Mouse (Mus musculus) heart, adult 2 months (tissue): Measurements from ENCODE around the gene Fam240b. TPM values are rescaled to one million over a fixed set of nuclear protein-coding genes. Genes with fewer than 3 reads are reported as not detected.

ENCODE experiments used
- DNase-seq, 2 experiments: peaks; one replicate each; pipeline ENCODE4 v3.0.0; 2021
- H3K27ac ChIP-seq: fragments of 200-600 bp; 2 replicates; pipeline ENCODE4 v1.8.1; 2022
- H3K27me3 ChIP-seq: fragments of 200-500 bp; 2 replicates; pipeline ENCODE4 v1.6.1; 2012; ENCODE audit warnings: mild to moderate bottlenecking, low read length, inconsistent platforms, mixed read lengths; ENCODE audit not compliant: control insufficient read depth, insufficient read depth
- H3K36me3 ChIP-seq: fragments of 200-500 bp; 2 replicates; pipeline ENCODE4 v1.6.1; 2012; ENCODE audit warnings: low read length, inconsistent platforms; ENCODE audit not compliant: control insufficient read depth, insufficient read depth
- H3K4me1 ChIP-seq: fragments of 200-500 bp; 2 replicates; pipeline ENCODE4 v1.6.1; 2011; ENCODE audit warnings: low read length; ENCODE audit not compliant: control insufficient read depth, insufficient read depth
- H3K4me3 ChIP-seq: fragments of 200-600 bp; 2 replicates; pipeline ENCODE4 v1.8.1; 2022
- H3K79me2 ChIP-seq: fragments of 200-500 bp; replicated peaks from 2 replicates; pipeline ENCODE4 v1.6.1; 2012; ENCODE audit warnings: mild to moderate bottlenecking, inconsistent platforms, low read length, moderate library complexity, mixed read lengths; ENCODE audit not compliant: control insufficient read depth, insufficient read depth
- H3K9ac ChIP-seq: fragments of 200-500 bp; 2 replicates; pipeline ENCODE4 v1.6.1; 2012; ENCODE audit warnings: low read depth, mild to moderate bottlenecking, control low read depth, inconsistent platforms, low read length, mixed read lengths
- CTCF ChIP-seq: fragments of 200-600 bp; IDR thresholded peaks from 2 replicates; pipeline ENCODE4 v1.8.1; 2022; ENCODE audit warnings: antibody characterized with exemption, mild to moderate bottlenecking, moderate library complexity
- EP300 ChIP-seq: fragments of 200-500 bp; IDR thresholded peaks from 2 replicates; pipeline ENCODE4 v1.6.1; 2011; ENCODE audit warnings: low read depth, low read length, control low read depth; ENCODE audit not compliant: insufficient read depth
- POLR2A ChIP-seq: fragments of 200-500 bp; IDR thresholded peaks from 2 replicates; pipeline ENCODE4 v1.6.1; 2011; ENCODE audit warnings: mild to moderate bottlenecking, low read depth, low read length, control low read depth; ENCODE audit not compliant: insufficient read depth
- WGBS: fragments of 180-500 bp; shearing (Covaris S2); methylation state at CpG from one replicate; pipeline ENCODE4 v1.1.7; 2018; 5-methylcytosine and 5-hydroxymethylcytosine counted together
- intact Hi-C: fragments of 180-260 bp; cut with DNase I; formaldehyde crosslinking; loops from one replicate; pipeline ENCODE4 v1.15.1; 2025
- polyA plus RNA-seq: library from polyadenylated mRNA; depleted of rRNA; stranded (reverse); fragments of >200 nt; gene quantifications from 2 replicates; pipeline ENCODE4 v1.2.3, GENCODE M21; 2012
- total RNA-seq, 2 experiments: library from RNA; stranded (reverse); gene quantifications; 2 replicates each; pipeline ENCODE4 v1.2.3; 2021

Gene Fam240b
- total and polyA plus RNA-seq, 3 experiments: not detected

- H3K27ac ChIP-seq: no peak overlapping the region
- H3K79me2 ChIP-seq: no peaks in the 10 kb centered on the region
- H3K4me3 ChIP-seq: no peak overlapping the region
- H3K36me3 ChIP-seq: no peaks in the 10 kb centered on the region
- intact Hi-C loops: no loop called here
- H3K27me3 ChIP-seq: no peaks in the 10 kb centered on the region
- TF ChIP-seq CTCF (no peak), POLR2A (no peak), EP300 (no peak)
- no peak overlapping the region for H3K9ac ChIP-seq
- H3K4me1 ChIP-seq: no peaks in the 10 kb centered on the region
- WGBS: 77% methylated on average over 3 of the region's 3 CpGs
- no peak for DNase-seq
Measured at GRCm38 (mm10) chr13:64502833-64503232, 5.2 kb upstream of the Fam240b start.

- H3K27ac ChIP-seq: no peak overlapping the region
- DNase-seq: no peak
- TF ChIP-seq EP300 (no peak), POLR2A (no peak), CTCF (no peak)
- intact Hi-C loops: no loop called here
- no peaks in the 10 kb centered on the region for H3K36me3 ChIP-seq
- no peak overlapping the region for H3K4me3 ChIP-seq
- no peaks in the 10 kb centered on the region for H3K79me2 ChIP-seq
- 77% methylated on average over 5 of the region's 5 CpGs for WGBS
- H3K27me3 ChIP-seq: no peaks in the 10 kb centered on the region
- no peak overlapping the region for H3K9ac ChIP-seq
- no peaks in the 10 kb centered on the region for H3K4me1 ChIP-seq
Measured at GRCm38 (mm10) chr13:64493586-64493985, 4.0 kb downstream of the Fam240b start.

GRCm38 (mm10) chr13:64489886-64490285 lies 7.7 kb downstream of the Fam240b start:
- H3K27me3 ChIP-seq: no peaks in the 10 kb centered on the region
- H3K27ac ChIP-seq: no peak overlapping the region
- H3K36me3 ChIP-seq: no peaks in the 10 kb centered on the region
- no peak for DNase-seq
- no peaks in the 10 kb centered on the region for H3K79me2 ChIP-seq
- 63% methylated on average over 6 of the region's 6 CpGs for WGBS
- no peak overlapping the region for H3K9ac ChIP-seq
- no peaks in the 10 kb centered on the region for H3K4me1 ChIP-seq
- H3K4me3 ChIP-seq: no peak overlapping the region
- no peak for TF ChIP-seq POLR2A
- no peak for TF ChIP-seq CTCF
- no peak for TF ChIP-seq EP300
- intact Hi-C loops: no loop called here

GRCm38 (mm10) chr13:64479960-64480359 lies 17.6 kb downstream of the Fam240b start:
- Histone ChIP-seq H3K4me3 (no peak overlapping the region), H3K4me1 (no peaks in the 10 kb centered on the region), H3K27ac (no peak overlapping the region), H3K27me3 (no peaks in the 10 kb centered on the region), H3K79me2 (no peaks in the 10 kb centered on the region), H3K36me3 (no peaks in the 10 kb centered on the region), H3K9ac (no peak overlapping the region)
- TF ChIP-seq EP300: no peak
- no peak for TF ChIP-seq CTCF
- no peak for TF ChIP-seq POLR2A
- no peak for DNase-seq
- intact Hi-C loops: no loop called here
- WGBS: 70% methylated on average over 3 of the region's 3 CpGs

GRCm38 (mm10) chr13:64477968-64478367 lies 19.6 kb downstream of the Fam240b start:
- TF ChIP-seq POLR2A (no peak), EP300 (no peak), CTCF (no peak)
- intact Hi-C loops: no loop called here
- 57% methylated on average over 4 of the region's 4 CpGs for WGBS
- no peak overlapping the region for H3K9ac ChIP-seq
- H3K36me3 ChIP-seq: no peaks in the 10 kb centered on the region
- no peak overlapping the region for H3K27ac ChIP-seq
- DNase-seq: no peak
- H3K79me2 ChIP-seq: no peaks in the 10 kb centered on the region
- no peak overlapping the region for H3K4me3 ChIP-seq
- no peaks in the 10 kb centered on the region for H3K4me1 ChIP-seq
- H3K27me3 ChIP-seq: no peaks in the 10 kb centered on the region

GRCm38 (mm10) chr13:64467886-64468285 lies 29.7 kb downstream of the Fam240b start:
- intact Hi-C loops: no loop called here
- H3K79me2 ChIP-seq: no peaks in the 10 kb centered on the region
- no peak overlapping the region for H3K9ac ChIP-seq
- DNase-seq: no peak
- no peaks in the 10 kb centered on the region for H3K4me1 ChIP-seq
- H3K27ac ChIP-seq: no peak overlapping the region
- no peaks in the 10 kb centered on the region for H3K27me3 ChIP-seq
- H3K4me3 ChIP-seq: no peak overlapping the region
- H3K36me3 ChIP-seq: no peaks in the 10 kb centered on the region
- TF ChIP-seq POLR2A (no peak), CTCF (no peak), EP300 (no peak)
- 49% methylated on average over 6 of the region's 6 CpGs for WGBS

- WGBS: 49% methylated on average over 9 of the region's 9 CpGs
- no peak overlapping the region for H3K4me3 ChIP-seq
- H3K27me3 ChIP-seq: no peaks in the 10 kb centered on the region
- H3K36me3 ChIP-seq: no peaks in the 10 kb centered on the region
- intact Hi-C loops: no loop called here
- no peak for DNase-seq
- no peak overlapping the region for H3K27ac ChIP-seq
- no peaks in the 10 kb centered on the region for H3K4me1 ChIP-seq
- TF ChIP-seq POLR2A (no peak), CTCF (no peak), EP300 (no peak)
- H3K9ac ChIP-seq: no peak overlapping the region
- H3K79me2 ChIP-seq: no peaks in the 10 kb centered on the region
Measured at GRCm38 (mm10) chr13:64465166-64465565, 32.4 kb downstream of the Fam240b start.
